Mouse (Mus musculus) liver, embryonic 16.5 days (tissue): ENCODE data around the gene Itgb3bp. TPM values are rescaled to one million over a fixed set of nuclear protein-coding genes. Genes with fewer than 3 reads are reported as not detected.

Experiments used
- ATAC-seq: fragments of 200-750 bp; cut with Nextera tagmentation; 2 replicates; pipeline ENCODE4 v1.8.0; 2017; ENCODE audit warnings: low read depth, mild to moderate bottlenecking, moderate number of reproducible peaks, moderate library complexity
- H3K27ac ChIP-seq: fragments of 300-500 bp; sonication (generic); 2 replicates; pipeline ENCODE4 v1.5.1; 2014; ENCODE audit warnings: mild to moderate bottlenecking, low read length
- H3K27me3 ChIP-seq: fragments of 300-500 bp; sonication (generic); 2 replicates; pipeline ENCODE4 v1.6.1; 2014; ENCODE audit warnings: low read depth, low read length, mixed read lengths; ENCODE audit not compliant: control insufficient read depth, insufficient read depth
- H3K36me3 ChIP-seq: fragments of 300-500 bp; sonication (generic); 2 replicates; pipeline ENCODE4 v1.6.1; 2014; ENCODE audit warnings: mild to moderate bottlenecking; ENCODE audit not compliant: control insufficient read depth, insufficient read depth
- H3K4me1 ChIP-seq: fragments of 300-500 bp; sonication (generic); 2 replicates; pipeline ENCODE4 v1.6.1; 2014; ENCODE audit warnings: low read depth, low read length, mixed read lengths; ENCODE audit not compliant: control insufficient read depth
- H3K4me2 ChIP-seq: fragments of 300-500 bp; sonication (generic); 2 replicates; pipeline ENCODE4 v1.6.1; 2014; ENCODE audit warnings: low read depth, low read length, mixed read lengths
- H3K4me3 ChIP-seq: fragments of 300-500 bp; sonication (generic); 2 replicates; pipeline ENCODE4 v1.5.1; 2014; ENCODE audit warnings: low read depth, mild to moderate bottlenecking, low read length
- H3K9ac ChIP-seq: fragments of 300-500 bp; sonication (generic); 2 replicates; pipeline ENCODE4 v1.6.1; 2014; ENCODE audit warnings: low read depth, low read length
- H3K9me3 ChIP-seq: fragments of 300-500 bp; sonication (generic); replicated peaks from 2 replicates; pipeline ENCODE4 v1.6.1; 2016; ENCODE audit warnings: low read length; ENCODE audit not compliant: control insufficient read depth
- WGBS: fragments of 180-500 bp; shearing (Covaris S2); extraction: QIAGEN DNeasy Blood & Tissue Kit; methylation state at CpG from one replicate; pipeline ENCODE4 v1.1.7; 2014; ENCODE audit not compliant: insufficient replicate concordance; 5-methylcytosine and 5-hydroxymethylcytosine counted together
- polyA plus RNA-seq: library from polyadenylated mRNA; unstranded; fragments of >200 nt; fragmentation: Nextera tagmentation; extraction: Ambion mirVana; gene quantifications from 2 replicates; pipeline ENCODE4 v1.2.1, GENCODE M21; 2015

Gene Itgb3bp
- polyA plus RNA-seq, 1 experiment from 2014 or later = 11.6 TPM

- Histone ChIP-seq H3K36me3 (no peaks in the 10 kb centered on the region; the same call in none of the 2 replicates), H3K4me3 (no peak overlapping the region), H3K27ac (no peak overlapping the region), H3K9me3 (no peaks in the 10 kb centered on the region), H3K27me3 (no peaks in the 10 kb centered on the region), H3K9ac (no peak overlapping the region), H3K4me2 (no peak overlapping the region), H3K4me1 (no peaks in the 10 kb centered on the region)
- WGBS = 45% methylated on average over 7 of the region's 7 CpGs
- ATAC-seq = no peak
Measured at GRCm38 (mm10) chr4:99958084-99958815, 28.6 kb upstream of the Itgb3bp start.

- no peak overlapping the region for H3K4me3 ChIP-seq
- H3K27ac ChIP-seq = no peak overlapping the region
- no peak overlapping the region for H3K9ac ChIP-seq
- 87% methylated on average over 4 of the region's 4 CpGs for WGBS
- H3K27me3 ChIP-seq = no peaks in the 10 kb centered on the region
- ATAC-seq = no peak
- no peaks in the 10 kb centered on the region for H3K9me3 ChIP-seq
- no peak overlapping the region for H3K4me2 ChIP-seq
- H3K4me1 ChIP-seq = no peaks in the 10 kb centered on the region
- H3K36me3 ChIP-seq = no peaks in the 10 kb centered on the region; the same call in 1 of the 2 replicates
Measured at GRCm38 (mm10) chr4:99957186-99957585, 27.6 kb upstream of the Itgb3bp start.

GRCm38 (mm10) chr4:99955396-99955795 is 25.8 kb upstream of the Itgb3bp start:
- Histone ChIP-seq H3K9ac (no peak overlapping the region), H3K4me1 (no peaks in the 10 kb centered on the region), H3K9me3 (no peaks in the 10 kb centered on the region), H3K27me3 (no peaks in the 10 kb centered on the region), H3K4me2 (no peak overlapping the region), H3K4me3 (no peak overlapping the region), H3K27ac (no peak overlapping the region), H3K36me3 (no peaks in the 10 kb centered on the region)
- 66% methylated on average over 10 of the region's 10 CpGs for WGBS
- ATAC-seq = no peak

- Histone ChIP-seq H3K9me3 (no peaks in the 10 kb centered on the region), H3K27ac (no peak overlapping the region), H3K9ac (no peak overlapping the region), H3K4me2 (no peak overlapping the region), H3K4me1 (no peaks in the 10 kb centered on the region), H3K27me3 (no peaks in the 10 kb centered on the region), H3K36me3 (no peaks in the 10 kb centered on the region), H3K4me3 (no peak overlapping the region)
- no peak for ATAC-seq
- 69% methylated on average over 2 of the region's 2 CpGs for WGBS
Measured at GRCm38 (mm10) chr4:99953904-99954303, 24.3 kb upstream of the Itgb3bp start.

DNA sequence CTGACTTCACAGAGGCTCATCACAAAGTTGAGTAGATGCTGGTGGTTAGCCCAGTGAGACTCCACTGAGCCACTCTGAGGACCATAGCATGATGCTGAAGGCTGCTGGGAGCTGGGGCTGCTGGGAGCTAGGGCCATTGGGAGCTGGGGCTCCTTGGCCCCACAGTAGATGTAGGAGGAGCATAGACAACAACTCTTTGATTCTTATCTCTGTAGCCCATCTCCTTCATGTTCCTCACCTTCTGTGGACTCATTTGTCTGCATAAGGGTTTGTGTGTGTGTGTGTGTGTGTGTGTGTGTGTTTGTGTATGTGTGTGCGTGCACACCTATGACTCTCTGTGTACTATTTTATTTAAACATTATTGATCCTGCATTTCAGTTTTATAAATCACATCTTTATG is 18.3 kb upstream of the Itgb3bp start:
- Histone ChIP-seq H3K9ac (no peak overlapping the region), H3K4me2 (no peak overlapping the region), H3K9me3 (no peaks in the 10 kb centered on the region), H3K4me1 (no peaks in the 10 kb centered on the region; the same call in 1 of the 2 replicates), H3K36me3 (no peaks in the 10 kb centered on the region), H3K27ac (no peak overlapping the region), H3K4me3 (no peak overlapping the region), H3K27me3 (no peaks in the 10 kb centered on the region)
- ATAC-seq = no peak
- WGBS = 66% methylated on average over 1 of the region's 1 CpGs

- Histone ChIP-seq H3K27ac (no peak overlapping the region), H3K4me1 (no peaks in the 10 kb centered on the region; the same call in 1 of the 2 replicates), H3K9me3 (no peaks in the 10 kb centered on the region), H3K4me3 (no peak overlapping the region), H3K4me2 (no peak overlapping the region), H3K9ac (no peak overlapping the region), H3K36me3 (no peaks in the 10 kb centered on the region), H3K27me3 (no peaks in the 10 kb centered on the region)
- no peak for ATAC-seq
- WGBS = 53% methylated on average over 1 of the region's 1 CpGs
Measured at GRCm38 (mm10) chr4:99947192-99947591, 17.6 kb upstream of the Itgb3bp start.

- no peak for ATAC-seq
- Histone ChIP-seq H3K9me3 (no peaks in the 10 kb centered on the region), H3K9ac (no peak overlapping the region), H3K27ac (no peak overlapping the region), H3K27me3 (no peaks in the 10 kb centered on the region), H3K36me3 (no peaks in the 10 kb centered on the region), H3K4me2 (no peak overlapping the region), H3K4me3 (no peak overlapping the region), H3K4me1 (no peaks in the 10 kb centered on the region; the same call in 1 of the 2 replicates)
- WGBS = 65% methylated on average over 2 of the region's 2 CpGs
Measured at GRCm38 (mm10) chr4:99946516-99946915, 16.9 kb upstream of the Itgb3bp start.

- Histone ChIP-seq H3K27me3 (no peaks in the 10 kb centered on the region), H3K9ac (no peak overlapping the region), H3K9me3 (no peaks in the 10 kb centered on the region), H3K27ac (no peak overlapping the region), H3K36me3 (no peaks in the 10 kb centered on the region), H3K4me1 (no peaks in the 10 kb centered on the region; the same call in 1 of the 2 replicates), H3K4me2 (no peak overlapping the region), H3K4me3 (no peak overlapping the region)
- 72% methylated on average over 7 of the region's 7 CpGs for WGBS
- ATAC-seq = no peak
Measured at GRCm38 (mm10) chr4:99945011-99945410, 15.4 kb upstream of the Itgb3bp start.

DNA sequence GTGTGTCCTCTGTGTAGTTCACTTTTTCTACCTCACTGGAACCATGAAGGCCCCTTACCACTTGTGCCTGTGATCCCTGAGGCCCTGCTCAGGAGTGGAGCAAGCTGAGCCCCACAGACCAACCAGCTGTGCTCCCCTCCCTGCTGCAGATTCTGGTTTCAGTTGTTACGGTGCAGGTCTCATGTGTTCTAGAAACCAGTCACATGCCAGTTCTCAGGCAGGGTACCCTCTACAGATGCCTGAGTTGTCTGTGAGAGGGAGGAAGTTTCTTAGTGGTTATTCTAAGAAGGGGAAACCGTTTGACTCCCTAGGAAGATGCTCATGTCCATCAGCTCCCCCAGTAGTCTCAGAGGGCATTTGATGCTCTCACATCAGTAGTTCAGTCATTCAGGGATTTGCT is 15.0 kb upstream of the Itgb3bp start:
- H3K27ac ChIP-seq = no peak overlapping the region
- no peaks in the 10 kb centered on the region for H3K27me3 ChIP-seq
- no peaks in the 10 kb centered on the region for H3K36me3 ChIP-seq
- H3K9me3 ChIP-seq = no peaks in the 10 kb centered on the region
- WGBS = 58% methylated on average over 2 of the region's 2 CpGs
- ATAC-seq = no peak
- H3K9ac ChIP-seq = no peak overlapping the region
- H3K4me3 ChIP-seq = no peak overlapping the region
- H3K4me1 ChIP-seq = no peaks in the 10 kb centered on the region; the same call in 1 of the 2 replicates
- H3K4me2 ChIP-seq = no peak overlapping the region
